Mouse (Mus musculus) liver, adult (tissue): Measurements from ENCODE around the gene Brox.

Experiments used
- GATA4 ChIP-seq: IDR thresholded peaks from 2 replicates; pipeline ENCODE4 v1.6.1; 2014; ENCODE audit warnings: mild to moderate bottlenecking, low read length; ENCODE audit not compliant: insufficient replicate concordance

Brox gene

GRCm38 (mm10) chr1:183227469-183227868 lies 69.6 kb downstream of the Brox start:
- TF ChIP-seq GATA4: no peak
